Mouse (Mus musculus) lung, postnatal 0 days (tissue): ENCODE data around the gene Rock2.

ENCODE experiments used
- CTCF ChIP-seq: IDR thresholded peaks from 2 replicates; pipeline ENCODE4 v1.5.1; 2016; ENCODE audit warnings: antibody characterized with exemption, mild to moderate bottlenecking
- EP300 ChIP-seq: IDR thresholded peaks from 2 replicates; pipeline ENCODE4 v1.6.1; 2016; ENCODE audit warnings: antibody characterized with exemption, mild to moderate bottlenecking, control low read depth

- TF ChIP-seq CTCF (no peak), EP300 (no peak)
Observed at GRCm38 (mm10) chr12:16996281-16996680, 101.6 kb downstream of the Rock2 start.
